Mouse (Mus musculus) kidney, embryonic 14.5 days (tissue): ENCODE measurements around the gene Enkur. TPM values are rescaled to one million over a fixed set of nuclear protein-coding genes. Genes with fewer than 3 reads are reported as not detected.

Experiments used
- ATAC-seq: fragments of 200-750 bp; cut with Nextera tagmentation; 2 replicates; pipeline ENCODE4 v1.8.0; 2017; ENCODE audit warnings: moderate number of reproducible peaks, mild to moderate bottlenecking, moderate TSS enrichment, moderate library complexity; ENCODE audit not compliant: low FRiP score, low TSS enrichment
- H3K27ac ChIP-seq: fragments of 300-500 bp; sonication (generic); 2 replicates; pipeline ENCODE4 v1.5.1; 2014; ENCODE audit warnings: low read depth, mild to moderate bottlenecking, low read length, moderate library complexity, mixed read lengths
- H3K27me3 ChIP-seq: fragments of 300-500 bp; sonication (generic); 2 replicates; pipeline ENCODE4 v1.6.1; 2014; ENCODE audit warnings: mild to moderate bottlenecking, low read length; ENCODE audit not compliant: control insufficient read depth, insufficient read depth
- H3K36me3 ChIP-seq: fragments of 300-500 bp; sonication (generic); 2 replicates; pipeline ENCODE4 v1.6.1; 2014; ENCODE audit warnings: low read length, mixed read lengths; ENCODE audit not compliant: control insufficient read depth, insufficient read depth
- H3K4me1 ChIP-seq: fragments of 300-500 bp; sonication (generic); 2 replicates; pipeline ENCODE4 v1.6.1; 2014; ENCODE audit warnings: low read length, mixed read lengths; ENCODE audit not compliant: control insufficient read depth, insufficient read depth
- H3K4me2 ChIP-seq: fragments of 300-500 bp; sonication (generic); replicated peaks from 2 replicates; pipeline ENCODE4 v1.6.1; 2014; ENCODE audit warnings: low read depth, mild to moderate bottlenecking, low read length
- H3K4me3 ChIP-seq: fragments of 300-500 bp; sonication (generic); 2 replicates; pipeline ENCODE4 v1.5.1; 2014; ENCODE audit warnings: mild to moderate bottlenecking, low read length
- H3K9ac ChIP-seq: fragments of 300-500 bp; sonication (generic); 2 replicates; pipeline ENCODE4 v1.6.1; 2014; ENCODE audit warnings: low read depth, mild to moderate bottlenecking, low read length, moderate library complexity
- H3K9me3 ChIP-seq: fragments of 300-500 bp; sonication (generic); 2 replicates; pipeline ENCODE4 v1.6.1; 2016; ENCODE audit warnings: low read length; ENCODE audit not compliant: control insufficient read depth
- WGBS: fragments of 180-500 bp; shearing (Covaris S2); extraction: QIAGEN DNeasy Blood & Tissue Kit; methylation state at CpG from one replicate; pipeline ENCODE4 v1.1.7; 2014; 5-methylcytosine and 5-hydroxymethylcytosine counted together
- polyA plus RNA-seq: library from polyadenylated mRNA; unstranded; fragments of >200 nt; fragmentation: Nextera tagmentation; extraction: Ambion mirVana; gene quantifications from 2 replicates; pipeline ENCODE4 v1.2.1, GENCODE M21; 2014

Gene Enkur
- polyA plus RNA-seq, 1 experiment from 2014 or later: 0.35 TPM

- no peak overlapping the region for H3K4me3 ChIP-seq
- no peak overlapping the region for H3K4me2 ChIP-seq
- H3K4me1 ChIP-seq: no peaks in the 10 kb centered on the region
- H3K9me3 ChIP-seq: no peaks in the 10 kb centered on the region
- H3K36me3 ChIP-seq: no peaks in the 10 kb centered on the region
- H3K9ac ChIP-seq: no peak overlapping the region
- WGBS: 87% methylated on average over 8 of the region's 8 CpGs
- H3K27me3 ChIP-seq: no peaks in the 10 kb centered on the region
- H3K27ac ChIP-seq: no peak overlapping the region
- ATAC-seq: no peak
Observed at GRCm38 (mm10) chr2:21164296-21164695, 40.9 kb downstream of the Enkur start.

- H3K4me1 ChIP-seq: no peaks in the 10 kb centered on the region
- no peaks in the 10 kb centered on the region for H3K36me3 ChIP-seq
- WGBS: 92% methylated on average over 3 of the region's 3 CpGs
- ATAC-seq: no peak
- no peak overlapping the region for H3K27ac ChIP-seq
- H3K9me3 ChIP-seq: no peaks in the 10 kb centered on the region
- H3K4me3 ChIP-seq: no peak overlapping the region
- H3K27me3 ChIP-seq: no peaks in the 10 kb centered on the region
- H3K9ac ChIP-seq: no peak overlapping the region
- H3K4me2 ChIP-seq: no peak overlapping the region
Observed at GRCm38 (mm10) chr2:21153469-21153868, 51.7 kb downstream of the Enkur start.

DNA sequence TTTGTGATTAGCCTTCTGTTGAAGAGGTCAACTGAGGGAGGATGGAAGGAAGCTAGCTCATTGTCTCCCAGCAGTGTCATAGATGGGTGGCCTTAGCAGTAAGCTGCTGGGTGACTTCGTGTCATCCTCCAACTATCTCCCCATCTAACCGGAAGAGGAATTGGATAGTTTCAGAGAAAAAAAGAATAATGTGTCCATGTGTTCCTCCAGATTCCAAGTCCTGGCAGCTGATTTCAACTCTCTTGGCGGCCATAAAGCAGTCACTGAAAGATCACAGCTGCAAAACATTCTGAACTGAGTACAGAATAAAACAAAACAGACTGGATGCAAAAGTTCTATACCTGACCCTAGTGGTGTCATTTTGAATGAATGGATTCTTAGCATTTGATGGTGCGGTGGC is 58.0 kb downstream of the Enkur start:
- 55% methylated on average over 4 of the region's 4 CpGs for WGBS

DNA sequence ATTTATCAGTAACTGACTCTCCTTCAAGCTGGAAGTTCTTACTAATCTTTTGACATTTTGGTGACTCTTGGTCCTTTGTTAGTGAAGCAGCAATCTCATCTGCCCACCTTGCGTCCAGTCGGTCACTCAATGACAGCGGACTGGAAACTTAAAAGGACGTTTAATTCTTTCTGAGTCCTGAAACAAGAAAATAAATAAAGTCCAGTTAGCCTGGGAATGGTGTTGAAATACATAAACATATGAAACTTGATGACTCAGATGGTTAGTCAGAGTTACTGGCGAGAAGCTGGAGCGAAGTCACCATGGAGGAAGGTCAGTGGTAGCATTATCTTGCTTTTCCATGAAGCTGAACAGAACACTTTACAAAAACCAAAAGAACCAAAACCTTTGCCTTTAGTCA is 58.7 kb downstream of the Enkur start:
- WGBS: 81% methylated on average over 6 of the region's 6 CpGs
- no peak for ATAC-seq

More for the DNA sequence above, 58.0 kb downstream of the Enkur start:
- Histone ChIP-seq H3K27ac (no peak overlapping the region), H3K4me3 (no peak overlapping the region), H3K9ac (no peak overlapping the region), H3K36me3 (no peaks in the 10 kb centered on the region), H3K4me2 (no peak overlapping the region), H3K4me1 (no peaks in the 10 kb centered on the region), H3K9me3 (no peaks in the 10 kb centered on the region), H3K27me3 (no peaks in the 10 kb centered on the region)
- no peak for ATAC-seq

DNA sequence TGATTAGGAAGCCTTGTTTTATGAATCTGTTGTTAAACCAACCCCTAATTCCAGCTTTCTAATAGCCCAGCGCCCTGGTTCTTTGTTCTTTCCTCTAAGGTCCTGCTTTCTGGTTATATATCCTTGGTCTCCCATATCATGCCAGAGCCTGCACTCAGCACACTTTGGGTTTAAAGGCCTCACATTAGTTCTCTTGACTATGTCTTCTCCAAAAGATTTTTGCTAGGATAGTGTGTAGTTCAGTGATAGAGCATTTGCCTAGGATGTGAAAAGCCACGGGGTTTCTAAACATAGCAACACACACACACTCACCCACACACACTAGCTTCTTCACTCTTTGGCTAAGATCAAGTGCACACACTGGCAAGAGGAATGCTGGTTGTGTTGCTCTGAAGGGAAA is 62.5 kb downstream of the Enkur start:
- Histone ChIP-seq H3K9ac (no peak overlapping the region; the same call in 1 of the 2 replicates), H3K27me3 (no peaks in the 10 kb centered on the region), H3K4me2 (peak overlapping the region; percentile 99), H3K4me3 (peak overlapping the region; percentile 58), H3K4me1 (no peaks in the 10 kb centered on the region), H3K27ac (no peak overlapping the region), H3K36me3 (no peaks in the 10 kb centered on the region), H3K9me3 (peaks cover 3% of the 10 kb centered on the region; the same call in 1 of the 2 replicates)
- ATAC-seq: no peak
- WGBS: 24% methylated on average over 2 of the region's 2 CpGs

More for the DNA sequence above, 58.7 kb downstream of the Enkur start:
- Histone ChIP-seq H3K36me3 (no peaks in the 10 kb centered on the region), H3K27me3 (no peaks in the 10 kb centered on the region), H3K4me3 (no peak overlapping the region), H3K27ac (no peak overlapping the region), H3K4me2 (no peak overlapping the region), H3K9me3 (no peaks in the 10 kb centered on the region), H3K9ac (no peak overlapping the region), H3K4me1 (no peaks in the 10 kb centered on the region)

GRCm38 (mm10) chr2:21142204-21142580 is 63.0 kb downstream of the Enkur start:
- peak overlapping the region; percentile 58 for H3K4me3 ChIP-seq
- no peaks in the 10 kb centered on the region for H3K36me3 ChIP-seq
- peak; percentile 86 for ATAC-seq
- no peaks in the 10 kb centered on the region for H3K27me3 ChIP-seq
- H3K27ac ChIP-seq: peak overlapping the region; percentile 17; the same call in 1 of the 2 replicates
- no peaks in the 10 kb centered on the region for H3K4me1 ChIP-seq
- peak overlapping the region; percentile 99 for H3K4me2 ChIP-seq
- peak overlapping the region; percentile 64 for H3K9ac ChIP-seq
- WGBS: 0% methylated on average over 15 of the region's 15 CpGs
- H3K9me3 ChIP-seq: peaks cover 3% of the 10 kb centered on the region; the same call in 1 of the 2 replicates

- Histone ChIP-seq H3K27ac (peak overlapping the region; percentile 17; the same call in 1 of the 2 replicates), H3K9me3 (peaks cover 3% of the 10 kb centered on the region; the same call in 1 of the 2 replicates), H3K9ac (peak overlapping the region; percentile 64), H3K4me1 (no peaks in the 10 kb centered on the region), H3K27me3 (no peaks in the 10 kb centered on the region), H3K4me3 (peak overlapping the region; percentile 58), H3K36me3 (no peaks in the 10 kb centered on the region), H3K4me2 (peak overlapping the region; percentile 99)
- WGBS: under 1% methylated on average over 38 of the region's 46 CpGs
- ATAC-seq: peak; percentile 92
Observed at GRCm38 (mm10) chr2:21141520-21142203, 63.5 kb downstream of the Enkur start.

DNA sequence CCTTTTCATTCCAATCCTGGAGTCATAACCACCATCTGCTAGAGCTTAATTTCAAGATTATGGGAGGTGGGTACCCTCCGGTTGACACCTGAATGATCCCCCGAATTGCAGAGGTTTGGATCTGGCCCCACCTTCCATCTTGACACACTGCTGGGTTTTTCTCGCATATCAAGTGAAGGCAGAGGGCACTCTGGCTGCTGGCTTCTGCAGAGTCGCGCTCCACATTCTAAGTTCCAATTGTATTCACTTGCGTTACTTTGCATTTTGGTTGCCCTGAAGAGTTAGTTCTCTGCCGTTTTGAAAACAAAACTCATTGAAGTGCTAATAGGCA is 64.0 kb downstream of the Enkur start:
- H3K4me2 ChIP-seq: peak overlapping the region; percentile 99
- peaks cover 3% of the 10 kb centered on the region; the same call in 1 of the 2 replicates for H3K9me3 ChIP-seq
- ATAC-seq: peak; percentile 34
- no peaks in the 10 kb centered on the region for H3K27me3 ChIP-seq
- H3K27ac ChIP-seq: peak overlapping the region; percentile 17; the same call in 1 of the 2 replicates
- H3K4me3 ChIP-seq: peak overlapping the region; percentile 58
- H3K4me1 ChIP-seq: no peaks in the 10 kb centered on the region
- peak overlapping the region; percentile 64 for H3K9ac ChIP-seq
- H3K36me3 ChIP-seq: no peaks in the 10 kb centered on the region
- WGBS: 18% methylated on average over 7 of the region's 7 CpGs
